Mouse (Mus musculus): ENCODE measurements around the gene Sf3a2.

- no peak for TF ChIP-seq CTCF (IDR thresholded peaks at IDR 0.05; ENCODE audit: extremely low read depth, insufficient read length, insufficient replicate concordance, low read depth, low read length)
- no peak for TF ChIP-seq POLR2A (IDR thresholded peaks at IDR 0.05; ENCODE audit: low read depth, low read length)
These were observed 11.1 kb downstream of the Sf3a2 start for GRCm38 (mm10) chr10:80808985-80809632.
